Mouse (Mus musculus) embryonic fibroblast, embryonic 13.5 days (primary cell): Measurements from ENCODE around the gene Nlrx1.

ENCODE experiments used
- CTCF ChIP-seq: IDR thresholded peaks from 2 replicates; pipeline ENCODE4 v1.5.1; 2011; ENCODE audit warnings: mild to moderate bottlenecking, control low read depth, low read length, moderate library complexity, borderline replicate concordance; ENCODE audit not compliant: insufficient read depth
- POLR2A ChIP-seq: IDR thresholded peaks from 2 replicates; pipeline ENCODE4 v1.6.1; 2011; ENCODE audit warnings: low read depth, mild to moderate bottlenecking, control low read depth, low read length, moderate library complexity

DNA sequence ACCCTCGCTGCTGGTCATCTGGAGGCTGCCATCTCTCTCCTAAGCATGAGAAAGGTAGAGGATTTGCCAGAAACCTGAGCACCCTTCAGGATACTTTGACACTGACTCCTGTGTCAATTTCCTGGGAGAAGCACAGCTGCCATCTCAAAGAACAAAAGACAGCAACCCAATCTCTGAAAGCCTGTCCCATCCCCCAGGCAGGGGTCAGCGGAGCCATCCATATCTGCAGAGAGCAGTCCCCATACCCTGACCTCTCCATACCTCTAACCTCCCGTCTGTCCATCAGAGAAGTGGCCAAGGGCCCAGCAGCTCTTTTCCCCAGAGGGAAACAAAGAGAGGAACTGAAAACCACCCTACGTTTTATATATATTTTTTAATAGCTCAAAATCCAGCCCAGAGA is 31.8 kb downstream of the Nlrx1 start:
- TF ChIP-seq CTCF, result no peak
- TF ChIP-seq POLR2A, result no peak
